Mouse (Mus musculus) ES-E14 (cell line): ENCODE results near the gene Timd2. TPM values are rescaled to one million over a fixed set of nuclear protein-coding genes. Genes with fewer than 3 reads are reported as not detected.
"Not testable (repeated sequence)": the region's sequence is repeated elsewhere in the genome, so short reads cannot be mapped to it uniquely, and the experiment has no call there.

ENCODE experiments used
- DNase-seq: peaks from one replicate; pipeline ENCODE4 v3.0.0-alpha.2; 2013; ENCODE audit warnings: low read depth, low spot score
- H3K27ac ChIP-seq: 2 replicates; pipeline ENCODE4 v1.5.1; 2012; ENCODE audit warnings: low read depth, mild to moderate bottlenecking, low read length, moderate library complexity, mixed read lengths; ENCODE audit not compliant: poor library complexity, insufficient read depth, severe bottlenecking
- H3K36me3 ChIP-seq: 2 replicates; pipeline ENCODE4 v1.6.1; 2012; ENCODE audit warnings: mild to moderate bottlenecking, low read length, moderate library complexity, mixed read lengths; ENCODE audit not compliant: control insufficient read depth, poor library complexity, insufficient read depth, severe bottlenecking
- H3K4me1 ChIP-seq, 2 experiments: fragments of 150-350 bp in 1 of 2; sonication (generic) in 1 of 2; 2 replicates each; pipeline ENCODE4 v1.6.1; 2012; ENCODE audit warnings: low read length in 2 of 2, mild to moderate bottlenecking in 1 of 2, mixed read lengths in 1 of 2; ENCODE audit not compliant: control insufficient read depth in 2 of 2, insufficient read depth in 2 of 2, poor library complexity in 1 of 2
- H3K4me3 ChIP-seq, 2 experiments: fragments of 150-350 bp in 1 of 2; sonication (generic) in 1 of 2; 2 replicates each; pipeline ENCODE4 v1.5.1; 2012; ENCODE audit warnings: low read length in 2 of 2, low read depth in 1 of 2, mild to moderate bottlenecking in 1 of 2, mixed read lengths in 1 of 2; ENCODE audit not compliant: insufficient read depth in 1 of 2, poor library complexity in 1 of 2, severe bottlenecking in 1 of 2
- H3K9ac ChIP-seq: 2 replicates; pipeline ENCODE4 v1.6.1; 2012; ENCODE audit warnings: low read depth, mild to moderate bottlenecking, low read length, mixed read lengths; ENCODE audit not compliant: poor library complexity, insufficient read depth, severe bottlenecking
- H3K9me3 ChIP-seq: fragments of 150-350 bp; sonication (generic); 2 replicates; pipeline ENCODE4 v1.6.1; 2012; ENCODE audit warnings: low read depth, mild to moderate bottlenecking, low read length; ENCODE audit not compliant: control insufficient read depth, insufficient read depth
- CHD2 ChIP-seq: IDR thresholded peaks from 2 replicates; pipeline ENCODE4 v1.6.1; 2014; ENCODE audit warnings: mild to moderate bottlenecking, low read depth, low read length, inconsistent platforms
- HCFC1 ChIP-seq: IDR thresholded peaks from 2 replicates; pipeline ENCODE4 v1.6.1; 2012; ENCODE audit warnings: low read length, inconsistent platforms, borderline replicate concordance; ENCODE audit not compliant: insufficient read depth
- MAFK ChIP-seq: IDR thresholded peaks from 2 replicates; pipeline ENCODE4 v1.6.1; 2014; ENCODE audit warnings: mild to moderate bottlenecking, low read depth, low read length, inconsistent platforms; ENCODE audit not compliant: insufficient read depth
- ZC3H11A ChIP-seq: IDR thresholded peaks from 2 replicates; pipeline ENCODE4 v1.6.1; 2012; ENCODE audit warnings: low read depth, mild to moderate bottlenecking, inconsistent platforms, low read length, borderline replicate concordance
- ZNF384 ChIP-seq: IDR thresholded peaks from 2 replicates; pipeline ENCODE4 v1.6.1; 2012; ENCODE audit warnings: low read depth, low read length, inconsistent platforms
- in situ Hi-C, 2 experiments: fragments of 600-800 bp; cut with MboI; formaldehyde crosslinking; loops; one replicate each; pipeline ENCODE4 v1.15.1; 2025; ENCODE audit warnings: low sequenced_read_pairs in 2 of 2, inconsistent platforms in 1 of 2; ENCODE audit not compliant: unreplicated experiment in 2 of 2
- total RNA-seq: library from RNA; depleted of rRNA; stranded (reverse); fragments of 300-350 nt; gene quantifications from 2 replicates; pipeline ENCODE4 v1.2.3, GENCODE M21; 2012

Gene Timd2
- total RNA-seq, 1 experiment = 5.2 TPM

DNA sequence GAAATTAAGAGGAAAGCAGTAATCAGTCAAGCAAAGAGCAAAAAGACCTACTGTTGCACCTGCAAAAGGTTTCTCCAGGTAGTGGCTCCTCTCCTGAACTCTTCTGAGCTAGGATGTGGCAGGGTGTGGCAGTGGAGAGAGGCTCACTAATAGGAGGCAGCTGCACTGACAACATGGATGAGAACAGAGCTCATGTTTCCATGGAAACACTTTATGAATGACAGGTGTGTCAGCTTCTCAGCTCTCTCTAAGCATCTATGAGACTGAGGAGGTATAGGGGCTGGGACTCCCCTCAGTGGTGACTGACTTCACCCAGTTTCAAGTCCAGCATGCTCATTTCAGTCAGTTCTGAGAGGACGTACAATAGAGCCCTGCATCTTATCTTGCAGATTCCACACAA, 62.0 kb downstream of the Timd2 start:
- Histone ChIP-seq H3K36me3 (no peaks in the 10 kb centered on the region), H3K4me1 (no peaks in the 10 kb centered on the region), H3K9me3 (no peaks in the 10 kb centered on the region), H3K27ac (no peak overlapping the region), H3K4me3 (no peak overlapping the region), H3K9ac (no peak overlapping the region)
- in situ Hi-C loops = no loop called here
- TF ChIP-seq ZNF384 = no peak
- no peak for TF ChIP-seq ZC3H11A
- TF ChIP-seq MAFK = no peak
- no peak for TF ChIP-seq HCFC1
- no peak for TF ChIP-seq CHD2
- DNase-seq = no peak

DNA sequence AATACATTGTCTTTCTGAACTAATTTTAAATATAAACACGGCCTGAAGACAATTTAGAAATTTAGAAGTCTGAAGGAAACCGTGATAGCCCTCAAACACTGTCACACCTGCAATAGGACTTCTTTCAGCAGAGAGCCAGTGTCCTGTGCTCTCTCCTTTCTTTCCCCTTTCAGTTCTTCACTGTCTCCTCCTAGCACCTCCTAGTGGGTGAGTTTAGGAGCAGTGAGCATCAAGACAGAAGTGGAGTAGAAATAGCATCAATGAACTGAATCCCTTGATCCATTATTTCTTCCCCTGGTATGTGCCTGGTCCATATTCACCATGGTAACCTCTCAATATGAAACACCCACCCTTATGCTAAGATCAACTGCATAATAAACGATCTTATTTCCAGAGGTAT, 70.3 kb downstream of the Timd2 start:
- Histone ChIP-seq H3K4me1 (no peaks in the 10 kb centered on the region), H3K27ac (no peak overlapping the region), H3K9me3 (no peaks in the 10 kb centered on the region), H3K36me3 (no peaks in the 10 kb centered on the region), H3K9ac (no peak overlapping the region), H3K4me3 (no peak overlapping the region)
- in situ Hi-C loops = no loop called here
- no peak for DNase-seq
- TF ChIP-seq MAFK (no peak), HCFC1 (no peak), ZC3H11A (no peak), CHD2 (no peak), ZNF384 (no peak)

DNA sequence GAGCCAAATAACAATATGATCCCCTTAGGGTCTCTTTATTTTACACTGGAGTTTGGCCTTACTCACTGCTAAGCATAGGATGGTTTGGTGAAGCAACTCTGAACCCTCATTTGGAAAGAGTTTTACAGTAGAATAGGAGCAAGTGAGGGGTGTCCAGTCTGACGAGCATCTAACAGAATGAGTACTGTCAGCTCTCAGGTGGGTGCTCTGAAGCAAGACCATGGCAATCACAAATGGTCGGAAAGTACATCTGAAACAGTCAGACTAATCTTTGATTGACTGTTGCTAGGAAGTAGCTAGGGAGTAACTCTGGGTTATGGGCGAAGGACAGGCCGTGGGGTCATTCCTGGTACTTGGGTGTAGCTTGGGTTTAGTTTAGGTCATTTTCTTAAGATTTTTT, 71.3 kb downstream of the Timd2 start:
- H3K36me3 ChIP-seq, H3K4me1 ChIP-seq, H3K9ac ChIP-seq, H3K27ac ChIP-seq, H3K4me3 ChIP-seq, DNase-seq, in situ Hi-C loops, H3K9me3 ChIP-seq: not testable (repeated sequence)

DNA sequence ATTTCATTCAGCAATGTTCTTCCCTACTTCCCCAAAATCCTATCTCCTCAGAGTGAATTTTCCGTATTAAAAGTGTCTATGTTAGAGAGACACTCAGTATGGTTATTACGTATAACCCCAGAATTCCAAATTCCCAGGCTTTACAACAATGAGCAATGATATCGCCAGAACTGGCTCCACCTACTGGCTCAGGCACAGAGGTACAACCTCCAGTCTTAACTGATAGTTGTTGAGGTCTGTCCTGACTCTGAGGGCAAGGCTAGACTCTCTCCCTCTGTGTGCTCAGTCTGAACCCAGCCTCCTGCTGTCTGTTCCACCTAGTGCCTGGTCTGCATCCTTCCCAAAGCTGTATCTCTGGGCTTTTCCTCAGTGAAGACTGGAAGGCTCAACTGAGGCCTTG, 75.2 kb downstream of the Timd2 start:
- no peak for TF ChIP-seq HCFC1
- TF ChIP-seq CHD2 = no peak
- no peak for TF ChIP-seq ZNF384
- TF ChIP-seq ZC3H11A = no peak
- no peak for TF ChIP-seq MAFK
- DNase-seq = no peak
- H3K9me3 ChIP-seq = no peaks in the 10 kb centered on the region
- H3K9ac ChIP-seq = no peak overlapping the region
- H3K4me1 ChIP-seq = no peaks in the 10 kb centered on the region
- H3K36me3 ChIP-seq = no peaks in the 10 kb centered on the region
- H3K4me3 ChIP-seq = no peak overlapping the region
- in situ Hi-C loops = no loop called here
- no peak overlapping the region for H3K27ac ChIP-seq

DNA sequence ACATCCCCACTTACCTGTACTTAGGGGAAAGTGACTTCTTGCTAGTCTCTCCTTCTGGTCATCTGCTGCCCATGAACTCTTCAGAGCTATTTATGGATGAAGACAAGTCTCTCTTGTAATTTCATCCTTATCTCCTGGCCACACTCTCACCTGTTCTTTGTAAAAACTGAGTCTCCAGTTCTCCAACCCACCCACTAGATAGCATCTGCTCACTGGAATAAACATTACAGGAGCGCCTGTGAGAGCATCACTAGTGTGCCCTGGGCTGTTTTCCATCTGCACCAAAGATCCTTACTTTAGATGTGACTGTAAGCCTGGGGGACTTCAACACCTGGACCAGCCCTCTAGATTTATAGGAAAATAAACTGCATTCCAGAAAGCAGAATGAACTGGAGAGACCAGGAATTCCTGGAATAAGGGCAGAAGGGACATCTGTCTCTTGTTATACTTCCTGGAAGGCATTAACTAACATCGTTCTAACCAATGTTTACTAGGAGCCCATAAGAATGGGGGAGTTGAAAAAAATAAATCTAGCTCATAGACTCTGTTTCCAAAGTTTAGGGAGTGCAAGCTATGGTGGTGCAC, 77.6 kb downstream of the Timd2 start, which contains the start of gene Dppa1:
Gene Dppa1, minus strand, starts transcription at position 51 of the 585 bp plus-strand sequence.
- Histone ChIP-seq H3K4me3 (no peak within 1 kb of the TSS), H3K9ac (no peak within 1 kb of the TSS), H3K27ac (no peak within 1 kb of the TSS), H3K4me1 (no peaks in the 10 kb centered on the region), H3K36me3 (no peaks in the 10 kb centered on the region), H3K9me3 (no peaks in the 10 kb centered on the region)
- in situ Hi-C loops = no loop called here
- no peak for TF ChIP-seq CHD2
- TF ChIP-seq MAFK = no peak
- TF ChIP-seq ZNF384 = no peak
- no peak for TF ChIP-seq ZC3H11A
- no peak for TF ChIP-seq HCFC1
- DNase-seq = no peak
